Mouse (Mus musculus): Measurements from ENCODE around the gene Rfk.

DNA sequence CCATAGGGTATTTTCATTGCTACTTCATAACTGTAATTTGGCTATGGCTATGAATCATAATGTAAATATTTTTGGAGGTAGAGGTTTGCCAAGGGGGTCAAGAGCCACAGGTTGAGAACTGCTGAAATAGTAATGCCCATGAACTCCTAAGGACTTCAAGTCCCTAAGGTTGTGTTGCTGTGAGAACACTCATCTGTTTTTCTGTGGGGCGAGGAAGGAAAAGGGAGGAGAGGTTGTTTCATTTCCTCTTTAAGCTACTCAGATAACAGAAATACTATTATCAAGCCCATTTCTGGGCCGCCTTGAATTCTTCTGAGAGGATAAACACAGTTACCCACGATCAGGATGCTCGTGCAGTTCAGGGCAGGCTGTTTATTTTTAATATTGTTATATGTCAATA, 3.0 kb downstream of the Rfk start:
- TF ChIP-seq CTCF (conservative IDR thresholded peaks at IDR 0.05; ENCODE audit: low read length): no peak
- no peak for TF ChIP-seq NANOG (IDR thresholded peaks at IDR 0.05; ENCODE audit: borderline replicate concordance, low read length)

Measured in E14TG2a.4 (cell line).